Mouse (Mus musculus) right cerebral cortex, postnatal 4 days (tissue): ENCODE measurements at regions not wholly inside any gene's neighbourhood (a gene's known extent, or its start where the extent isn't known, plus 50 kb on each side); places are given as distances from the start of the nearest gene placed in this dataset.

Experiments used
- DNase-seq: peaks from one replicate; pipeline ENCODE4 v3.0.0-alpha.2; 2022

- no peak for DNase-seq
Measured at GRCm38 (mm10) chr4:140304960-140305359, 58.4 kb upstream of the Igsf21 start.

- peak; percentile 26 for DNase-seq
Measured at GRCm38 (mm10) chr4:140301661-140302060, 55.1 kb upstream of the Igsf21 start.

- peak; percentile 58 for DNase-seq
Measured at GRCm38 (mm10) chr4:140297912-140298620, 51.5 kb upstream of the Igsf21 start.
